Mouse (Mus musculus) liver, embryonic 15.5 days (tissue): ENCODE data around the gene Mpeg1. TPM values are rescaled to one million over a fixed set of nuclear protein-coding genes. Genes with fewer than 3 reads are reported as not detected.

Experiments
- ATAC-seq: fragments of 200-750 bp; cut with Nextera tagmentation; 2 replicates; pipeline ENCODE4 v1.8.0; 2017; ENCODE audit warnings: moderate number of reproducible peaks, mild to moderate bottlenecking, moderate library complexity; ENCODE audit not compliant: insufficient read depth
- H3K27ac ChIP-seq: fragments of 300-500 bp; sonication (generic); replicated peaks from 2 replicates; pipeline ENCODE4 v1.5.1; 2015; ENCODE audit warnings: mild to moderate bottlenecking, inconsistent platforms
- H3K27me3 ChIP-seq: fragments of 300-500 bp; sonication (generic); 2 replicates; pipeline ENCODE4 v1.6.1; 2015; ENCODE audit warnings: mild to moderate bottlenecking, inconsistent platforms
- H3K36me3 ChIP-seq: fragments of 300-500 bp; sonication (generic); replicated peaks from 2 replicates; pipeline ENCODE4 v1.6.1; 2015; ENCODE audit warnings: moderate library complexity, mild to moderate bottlenecking, inconsistent platforms
- H3K4me1 ChIP-seq: fragments of 300-500 bp; sonication (generic); replicated peaks from 2 replicates; pipeline ENCODE4 v1.6.1; 2015; ENCODE audit warnings: inconsistent platforms
- H3K4me2 ChIP-seq: fragments of 300-500 bp; sonication (generic); 2 replicates; pipeline ENCODE4 v1.6.1; 2015; ENCODE audit warnings: moderate library complexity, mild to moderate bottlenecking, inconsistent platforms
- H3K4me3 ChIP-seq: fragments of 300-500 bp; sonication (generic); replicated peaks from 2 replicates; pipeline ENCODE4 v1.5.1; 2015; ENCODE audit warnings: mild to moderate bottlenecking, inconsistent platforms
- H3K9ac ChIP-seq: fragments of 300-500 bp; sonication (generic); 2 replicates; pipeline ENCODE4 v1.6.1; 2015; ENCODE audit warnings: moderate library complexity, mild to moderate bottlenecking, inconsistent platforms
- H3K9me3 ChIP-seq: fragments of 300-500 bp; sonication (generic); replicated peaks from 2 replicates; pipeline ENCODE4 v1.6.1; 2016; ENCODE audit warnings: inconsistent platforms
- WGBS: fragments of 180-500 bp; shearing (Covaris S2); methylation state at CpG from one replicate; pipeline ENCODE4 v1.1.7; 2015; ENCODE audit warnings: mixed read lengths; ENCODE audit not compliant: insufficient replicate concordance; 5-methylcytosine and 5-hydroxymethylcytosine counted together
- polyA plus RNA-seq: library from polyadenylated mRNA; unstranded; fragments of >200 nt; fragmentation: Nextera tagmentation; extraction: Ambion mirVana; gene quantifications from 2 replicates; pipeline ENCODE4 v1.2.1, GENCODE M21; 2015

Gene Mpeg1
- polyA plus RNA-seq, 1 experiment from 2014 or later: 1.8 TPM

DNA sequence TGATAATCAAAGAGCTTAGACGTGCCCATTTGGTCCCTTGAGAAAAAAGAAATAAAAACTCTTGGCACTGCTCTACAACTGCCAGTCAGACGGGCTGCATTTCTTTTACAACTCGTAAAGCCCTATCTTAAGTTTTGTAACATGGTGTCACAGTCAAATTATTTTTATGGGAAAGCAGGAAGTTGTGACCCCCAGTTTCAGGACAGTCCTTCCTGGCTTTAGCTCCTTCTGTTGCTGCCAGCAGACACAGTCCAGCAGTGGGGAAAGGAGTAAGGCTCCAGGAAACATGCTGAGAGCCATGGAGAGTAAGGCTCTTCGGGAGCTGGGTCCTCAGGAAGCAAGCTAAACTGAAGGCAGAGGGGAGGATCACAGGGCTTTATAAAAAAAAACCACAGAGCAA lies 23.2 kb downstream of the Mpeg1 start:
- no peaks in the 10 kb centered on the region; the same call in 1 of the 2 replicates for H3K36me3 ChIP-seq
- H3K9ac ChIP-seq: no peak overlapping the region
- H3K27me3 ChIP-seq: no peaks in the 10 kb centered on the region
- no peaks in the 10 kb centered on the region for H3K9me3 ChIP-seq
- H3K4me3 ChIP-seq: no peak overlapping the region
- H3K27ac ChIP-seq: no peak overlapping the region
- peaks cover 15% of the 10 kb centered on the region for H3K4me1 ChIP-seq
- no peak for ATAC-seq
- no peak overlapping the region for H3K4me2 ChIP-seq
- 37% methylated on average over 4 of the region's 4 CpGs for WGBS

DNA sequence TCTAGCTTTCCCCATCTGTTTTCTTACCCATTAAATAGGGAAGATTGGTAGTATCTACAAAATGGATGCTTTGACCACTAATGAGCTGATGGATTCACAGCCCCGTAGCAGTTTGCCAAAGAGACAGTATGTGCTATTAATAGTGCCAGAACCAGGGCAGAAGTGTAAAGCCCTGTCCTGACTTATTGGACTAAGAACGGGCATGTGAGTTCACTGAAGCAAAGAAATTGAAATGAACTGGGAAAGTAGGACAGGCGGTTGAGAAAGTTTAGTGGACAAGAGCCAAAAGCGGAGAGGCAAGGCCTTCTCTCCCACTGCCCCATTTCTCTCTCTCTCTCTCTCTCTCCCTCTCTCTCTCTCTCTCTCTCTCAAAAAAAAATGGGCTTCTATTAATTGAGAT lies 23.6 kb downstream of the Mpeg1 start:
- Histone ChIP-seq H3K9ac (no peak overlapping the region), H3K4me3 (no peak overlapping the region), H3K4me2 (no peak overlapping the region), H3K36me3 (no peaks in the 10 kb centered on the region; the same call in 1 of the 2 replicates), H3K4me1 (peaks cover 15% of the 10 kb centered on the region), H3K9me3 (no peaks in the 10 kb centered on the region), H3K27ac (no peak overlapping the region), H3K27me3 (no peaks in the 10 kb centered on the region)
- 66% methylated on average over 4 of the region's 4 CpGs for WGBS
- no peak for ATAC-seq

GRCm38 (mm10) chr19:12485223-12485622 lies 24.6 kb downstream of the Mpeg1 start:
- ATAC-seq: no peak
- H3K4me2 ChIP-seq: no peak overlapping the region
- WGBS: 64% methylated on average over 13 of the region's 13 CpGs

GRCm38 (mm10) chr19:12485631-12486030 lies 25.1 kb downstream of the Mpeg1 start:
- Histone ChIP-seq H3K4me3 (no peak overlapping the region), H3K9me3 (no peaks in the 10 kb centered on the region), H3K4me1 (peaks cover 15% of the 10 kb centered on the region), H3K27ac (no peak overlapping the region), H3K27me3 (no peaks in the 10 kb centered on the region), H3K4me2 (no peak overlapping the region), H3K9ac (no peak overlapping the region), H3K36me3 (no peaks in the 10 kb centered on the region; the same call in 1 of the 2 replicates)
- WGBS: 55% methylated on average over 3 of the region's 3 CpGs
- no peak for ATAC-seq

More at GRCm38 (mm10) chr19:12485223-12485622, 24.6 kb downstream of the Mpeg1 start:
- H3K27me3 ChIP-seq: no peaks in the 10 kb centered on the region
- H3K9ac ChIP-seq: no peak overlapping the region
- peaks cover 15% of the 10 kb centered on the region for H3K4me1 ChIP-seq
- H3K36me3 ChIP-seq: no peaks in the 10 kb centered on the region; the same call in 1 of the 2 replicates
- H3K9me3 ChIP-seq: no peaks in the 10 kb centered on the region
- H3K4me3 ChIP-seq: no peak overlapping the region
- no peak overlapping the region for H3K27ac ChIP-seq

GRCm38 (mm10) chr19:12486875-12487274 lies 26.3 kb downstream of the Mpeg1 start:
- ATAC-seq: peak; percentile 8; the same call in 1 of the 2 replicates

DNA sequence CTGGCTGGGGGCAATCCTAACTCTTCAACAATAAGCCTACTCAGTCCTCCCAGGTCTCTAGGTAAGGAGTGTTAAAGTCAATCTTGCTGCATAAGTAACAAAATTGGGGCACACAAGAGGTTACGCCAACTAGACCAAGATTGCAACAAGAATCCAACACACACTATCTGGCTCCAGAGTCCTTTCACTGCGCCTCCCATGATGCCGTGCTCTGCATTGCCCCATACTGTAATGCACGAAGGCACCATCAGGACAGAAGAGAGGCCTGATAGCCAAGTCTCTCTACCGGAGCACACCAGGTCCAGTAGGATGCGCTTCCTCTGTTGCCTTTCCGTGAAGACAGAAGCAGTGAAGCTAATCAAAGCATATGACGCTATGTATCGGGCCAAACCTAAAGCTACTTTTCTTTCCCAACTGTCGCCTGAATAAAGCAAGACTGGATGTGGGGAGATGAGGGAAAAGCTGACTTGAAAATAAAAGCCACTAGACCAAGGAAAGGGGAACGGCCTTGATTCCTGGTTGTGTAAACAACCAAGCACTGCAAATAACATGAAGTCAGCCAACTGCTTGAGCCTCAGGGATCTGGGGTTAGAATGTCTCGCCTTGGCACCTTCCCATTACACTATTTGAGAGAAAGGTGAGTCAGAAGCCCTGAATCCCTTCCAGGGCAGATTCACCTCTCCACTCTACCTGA lies 27.1 kb downstream of the Mpeg1 start:
- peak overlapping the region; percentile 66 for H3K27ac ChIP-seq

More at GRCm38 (mm10) chr19:12486875-12487274, 26.3 kb downstream of the Mpeg1 start:
- no peaks in the 10 kb centered on the region for H3K9me3 ChIP-seq
- WGBS: 57% methylated on average over 6 of the region's 6 CpGs
- H3K4me2 ChIP-seq: no peak overlapping the region
- peak overlapping the region; percentile 66; the same call in 1 of the 2 replicates for H3K27ac ChIP-seq
- H3K4me3 ChIP-seq: no peak overlapping the region
- H3K9ac ChIP-seq: no peak overlapping the region
- H3K36me3 ChIP-seq: peaks cover 5% of the 10 kb centered on the region; the same call in 1 of the 2 replicates
- H3K4me1 ChIP-seq: peaks cover 15% of the 10 kb centered on the region
- no peaks in the 10 kb centered on the region for H3K27me3 ChIP-seq

DNA sequence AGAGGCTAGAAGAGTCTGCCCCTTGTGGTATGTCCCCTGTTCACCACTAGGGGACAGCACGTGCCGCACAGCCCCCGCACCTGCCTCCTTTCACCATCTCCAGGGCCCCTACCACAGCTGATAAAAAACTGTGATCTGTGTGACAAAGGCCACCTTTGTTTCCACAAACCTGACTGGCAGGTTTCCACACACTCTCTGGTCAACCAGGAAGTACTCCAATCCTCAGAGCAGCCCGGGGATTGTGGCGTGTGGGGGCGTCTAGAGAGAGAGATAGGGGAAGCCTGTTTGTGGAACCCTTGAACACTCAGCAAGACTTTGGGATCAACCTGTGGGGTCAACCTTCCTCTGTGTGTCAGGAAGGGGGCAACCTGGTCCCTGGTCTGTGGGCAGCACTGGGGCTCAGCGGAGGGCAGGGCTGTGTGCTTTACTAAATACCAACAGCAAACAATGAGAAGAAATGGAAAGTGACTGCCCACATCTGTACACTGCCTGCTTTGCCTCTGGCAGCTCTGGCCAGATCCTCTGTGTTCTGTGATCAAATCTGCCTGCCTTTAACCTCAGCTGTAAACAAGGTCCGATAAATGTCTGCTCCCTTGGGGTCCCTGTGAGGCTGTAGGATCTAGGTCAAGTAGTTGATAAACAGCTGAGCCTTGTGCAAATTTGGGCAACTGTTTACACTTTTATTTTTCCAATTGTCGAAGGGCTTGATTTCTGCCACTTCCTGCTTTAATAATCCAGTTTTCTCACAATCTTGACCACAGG lies 27.8 kb downstream of the Mpeg1 start:
- Histone ChIP-seq H3K4me2 (peak overlapping the region; percentile 25), H3K9ac (no peak overlapping the region), H3K27ac (peak overlapping the region; percentile 66), H3K9me3 (no peaks in the 10 kb centered on the region), H3K27me3 (no peaks in the 10 kb centered on the region), H3K36me3 (0 out of 2 replicates have a peak, but pooled peaks cover 7% of the 10 kb centered on the region), H3K4me1 (peaks cover 15% of the 10 kb centered on the region), H3K4me3 (no peak overlapping the region)
- 36% methylated on average over 9 of the region's 9 CpGs for WGBS
- peak; percentile 66 for ATAC-seq

More for the DNA sequence above, 27.1 kb downstream of the Mpeg1 start:
- 67% methylated on average over 12 of the region's 12 CpGs for WGBS
- H3K27me3 ChIP-seq: no peaks in the 10 kb centered on the region
- H3K9ac ChIP-seq: no peak overlapping the region
- no peak overlapping the region for H3K4me2 ChIP-seq
- ATAC-seq: no peak
- 0 out of 2 replicates have a peak, but pooled peaks cover 7% of the 10 kb centered on the region for H3K36me3 ChIP-seq
- H3K9me3 ChIP-seq: no peaks in the 10 kb centered on the region
- H3K4me3 ChIP-seq: no peak overlapping the region
- peaks cover 15% of the 10 kb centered on the region for H3K4me1 ChIP-seq

GRCm38 (mm10) chr19:12488969-12489674 lies 28.5 kb downstream of the Mpeg1 start:
- no peaks in the 10 kb centered on the region for H3K9me3 ChIP-seq
- WGBS: 42% methylated on average over 8 of the region's 8 CpGs
- ATAC-seq: peak; percentile 81

GRCm38 (mm10) chr19:12489675-12490570 lies 29.3 kb downstream of the Mpeg1 start:
- Histone ChIP-seq H3K4me3 (no peak overlapping the region), H3K27me3 (no peaks in the 10 kb centered on the region), H3K4me1 (peaks cover 15% of the 10 kb centered on the region), H3K4me2 (peak overlapping the region; percentile 35; the same call in 1 of the 2 replicates), H3K36me3 (0 out of 2 replicates have a peak, but pooled peaks cover 7% of the 10 kb centered on the region), H3K9ac (no peak overlapping the region), H3K9me3 (no peaks in the 10 kb centered on the region), H3K27ac (peak overlapping the region; percentile 41; the same call in 1 of the 2 replicates)
- no peak for ATAC-seq
- 63% methylated on average over 11 of the region's 11 CpGs for WGBS

More at GRCm38 (mm10) chr19:12488969-12489674, 28.5 kb downstream of the Mpeg1 start:
- peaks cover 15% of the 10 kb centered on the region for H3K4me1 ChIP-seq
- peak overlapping the region; percentile 35 for H3K4me2 ChIP-seq
- no peak overlapping the region for H3K9ac ChIP-seq
- 0 out of 2 replicates have a peak, but pooled peaks cover 7% of the 10 kb centered on the region for H3K36me3 ChIP-seq
- peak overlapping the region; percentile 66 for H3K27ac ChIP-seq
- no peak overlapping the region for H3K4me3 ChIP-seq
- no peaks in the 10 kb centered on the region for H3K27me3 ChIP-seq

DNA sequence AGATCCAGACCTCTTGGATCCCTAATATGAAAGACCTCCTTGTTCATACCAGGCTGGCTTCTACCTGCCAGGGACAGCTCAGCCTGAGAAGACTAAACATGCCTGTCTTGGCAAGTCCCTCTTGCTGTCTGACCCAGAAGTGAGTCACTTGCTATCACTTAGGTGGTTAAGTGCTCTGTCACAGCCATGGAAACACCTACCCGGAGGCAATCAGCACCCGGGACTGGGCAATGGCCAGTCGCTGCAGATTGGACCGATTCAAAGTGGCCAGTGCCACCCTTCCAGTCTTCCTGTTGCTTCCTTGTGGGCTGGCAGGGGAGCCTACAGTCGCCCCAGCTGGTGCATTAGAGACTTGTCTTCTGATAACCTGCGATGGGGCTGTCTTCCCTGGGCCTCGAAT lies 31.1 kb downstream of the Mpeg1 start:
- Histone ChIP-seq H3K36me3 (0 out of 2 replicates have a peak, but pooled peaks cover 7% of the 10 kb centered on the region), H3K27me3 (no peaks in the 10 kb centered on the region), H3K4me1 (peaks cover 13% of the 10 kb centered on the region), H3K4me3 (no peak overlapping the region), H3K9ac (no peak overlapping the region), H3K27ac (no peak overlapping the region), H3K4me2 (no peak overlapping the region), H3K9me3 (no peaks in the 10 kb centered on the region)
- WGBS: 63% methylated on average over 7 of the region's 7 CpGs
- ATAC-seq: no peak
